Mouse (Mus musculus) kidney, postnatal 0 days (tissue): Measurements from ENCODE around the gene Uqcrh. TPM values are rescaled to one million over a fixed set of nuclear protein-coding genes. Genes with fewer than 3 reads are reported as not detected.
A peak's percentile ranks its signal among the peaks of the same experiment; 100 is the strongest.

ENCODE experiments used
- ATAC-seq: fragments of 200-750 bp; cut with Nextera tagmentation; replicated peaks from 2 replicates; pipeline ENCODE4 v1.8.0; 2017; ENCODE audit warnings: low read depth, moderate number of reproducible peaks, moderate TSS enrichment, moderate library complexity; ENCODE audit not compliant: low FRiP score
- DNase-seq: peaks from one replicate; pipeline ENCODE4 v3.0.0-alpha.2; 2016; ENCODE audit warnings: low spot score
- H3K27ac ChIP-seq: fragments of 300-500 bp; sonication (generic); 2 replicates; pipeline ENCODE4 v1.5.1; 2014; ENCODE audit warnings: mild to moderate bottlenecking
- H3K27me3 ChIP-seq: fragments of 300-500 bp; sonication (generic); 2 replicates; pipeline ENCODE4 v1.6.1; 2014; ENCODE audit warnings: low read length, mixed read lengths; ENCODE audit not compliant: insufficient read depth
- H3K36me3 ChIP-seq: fragments of 300-500 bp; sonication (generic); 2 replicates; pipeline ENCODE4 v1.6.1; 2014; ENCODE audit warnings: low read length, mixed read lengths; ENCODE audit not compliant: insufficient read depth
- H3K4me1 ChIP-seq: fragments of 300-500 bp; sonication (generic); replicated peaks from 2 replicates; pipeline ENCODE4 v1.6.1; 2014; ENCODE audit warnings: antibody characterized with exemption, low read length, mixed read lengths; ENCODE audit not compliant: insufficient read depth
- H3K4me2 ChIP-seq: fragments of 300-500 bp; sonication (generic); 2 replicates; pipeline ENCODE4 v1.6.1; 2014; ENCODE audit warnings: mild to moderate bottlenecking, low read length, moderate library complexity, mixed read lengths
- H3K4me3 ChIP-seq: fragments of 300-500 bp; sonication (generic); replicated peaks from 2 replicates; pipeline ENCODE4 v1.5.1; 2014; ENCODE audit warnings: low read depth, low read length
- H3K9ac ChIP-seq: fragments of 300-500 bp; sonication (generic); 2 replicates; pipeline ENCODE4 v1.6.1; 2014; ENCODE audit warnings: low read depth, low read length
- H3K9me3 ChIP-seq: fragments of 300-500 bp; sonication (generic); replicated peaks from 2 replicates; pipeline ENCODE4 v1.6.1; 2016; ENCODE audit warnings: low read length, inconsistent platforms, mixed read lengths
- CTCF ChIP-seq: IDR thresholded peaks from 2 replicates; pipeline ENCODE4 v1.5.1; 2016; ENCODE audit warnings: antibody characterized with exemption, low read depth, mild to moderate bottlenecking, moderate library complexity
- WGBS: fragments of 180-500 bp; shearing (Covaris S2); extraction: QIAGEN DNeasy Blood & Tissue Kit; methylation state at CpG from one replicate; pipeline ENCODE4 v1.1.7; 2014; 5-methylcytosine and 5-hydroxymethylcytosine counted together
- polyA plus RNA-seq: library from polyadenylated mRNA; unstranded; fragments of >200 nt; fragmentation: Nextera tagmentation; extraction: Ambion mirVana; gene quantifications from 2 replicates; pipeline ENCODE4 v1.2.1, GENCODE M21; 2015

Gene Uqcrh
- polyA plus RNA-seq, 1 experiment from 2014 or later, result 954 TPM

- Histone ChIP-seq H3K36me3 (peaks cover 24% of the 10 kb centered on the region), H3K27me3 (no peaks in the 10 kb centered on the region), H3K9ac (no peak overlapping the region), H3K4me1 (no peaks in the 10 kb centered on the region), H3K4me2 (no peak overlapping the region), H3K4me3 (no peak overlapping the region), H3K9me3 (no peaks in the 10 kb centered on the region), H3K27ac (no peak overlapping the region)
- DNase-seq, result no peak
- 93% methylated on average over 9 of the region's 9 CpGs for WGBS
- TF ChIP-seq CTCF, result no peak
- ATAC-seq, result no peak
Observed at GRCm38 (mm10) chr4:116032906-116033305, 42.0 kb downstream of the Uqcrh start.

- H3K4me1 ChIP-seq, result no peaks in the 10 kb centered on the region; the same call in 1 of the 2 replicates
- H3K36me3 ChIP-seq, result no peaks in the 10 kb centered on the region
- peak; percentile 73 for ATAC-seq
- peak within 1 kb of the TSS; percentile 97 for H3K4me2 ChIP-seq
- H3K27me3 ChIP-seq, result peaks cover 12% of the 10 kb centered on the region; the same call in 1 of the 2 replicates
- 5% methylated on average over 18 of the region's 18 CpGs for WGBS
- 0 out of 2 replicates have a peak within 1 kb of the TSS, but pooled peaks have one; percentile 47 for H3K27ac ChIP-seq
- no peak for DNase-seq
- TF ChIP-seq CTCF, result no peak
- H3K9me3 ChIP-seq, result no peaks in the 10 kb centered on the region
- H3K4me3 ChIP-seq, result peak within 1 kb of the TSS; percentile 60
- peak within 1 kb of the TSS; percentile 59 for H3K9ac ChIP-seq
Observed at GRCm38 (mm10) chr4:116017902-116018746, 56.7 kb downstream of the Uqcrh start, which contains the start of gene Faah. Faah (minus strand) TSS chr4:116017926.

GRCm38 (mm10) chr4:116017300-116017901 is 57.5 kb downstream of the Uqcrh start:
- ATAC-seq (peak; percentile 83), DNase-seq (peak; percentile 72)
- peak overlapping the region; percentile 97 for H3K4me2 ChIP-seq
- H3K4me1 ChIP-seq, result no peaks in the 10 kb centered on the region; the same call in 1 of the 2 replicates
- H3K4me3 ChIP-seq, result peak overlapping the region; percentile 60
- WGBS, result under 1% methylated on average over 60 of the region's 60 CpGs
- H3K36me3 ChIP-seq, result no peaks in the 10 kb centered on the region
- no peak for TF ChIP-seq CTCF
- H3K9ac ChIP-seq, result peak overlapping the region; percentile 59
- 0 out of 2 replicates have a peak overlapping the region, but pooled peaks have one; percentile 47 for H3K27ac ChIP-seq
- peaks cover 12% of the 10 kb centered on the region; the same call in 1 of the 2 replicates for H3K27me3 ChIP-seq
- H3K9me3 ChIP-seq, result no peaks in the 10 kb centered on the region

Other genes starting within 250 kb of the Uqcrh start
- 7.4 and 8.9 TPM in 2 replicates for gene Mob3c, start 247.0 kb downstream of the Uqcrh start, polyA plus RNA-seq
- gene Mknk1, start 235.9 kb downstream of the Uqcrh start, polyA plus RNA-seq, result 20.4 and 21.6 TPM in 2 replicates
- gene Kncn, start 190.7 kb downstream of the Uqcrh start, polyA plus RNA-seq, result 0.05 and 0.09 TPM in 2 replicates
- not detected in 2 replicates for gene 6430628N08Rik, start 184.4 kb downstream of the Uqcrh start, polyA plus RNA-seq
- gene Dmbx1, start 135.1 kb downstream of the Uqcrh start, polyA plus RNA-seq, result not detected in 2 replicates
- 13.8 and 16.9 TPM in 2 replicates for gene Faah, start 57.1 kb downstream of the Uqcrh start, polyA plus RNA-seq
- 18.7 and 22.2 TPM in 2 replicates for gene Nsun4, start 21.2 kb downstream of the Uqcrh start, polyA plus RNA-seq
- 62.6 and 65.1 TPM in 2 replicates for gene Lrrc41, start 198 bp upstream of the Uqcrh start, polyA plus RNA-seq
- gene Rad54l, start 48.6 kb upstream of the Uqcrh start, polyA plus RNA-seq, result 10.4 and 13.5 TPM in 2 replicates
- gene Pomgnt1, start 48.8 kb upstream of the Uqcrh start, polyA plus RNA-seq, result 52.2 and 55.9 TPM in 2 replicates
- gene Lurap1, start 76.3 kb upstream of the Uqcrh start, polyA plus RNA-seq, result 4.5 and 4.9 TPM in 2 replicates
- gene Tspan1, start 92.5 kb upstream of the Uqcrh start, polyA plus RNA-seq, result 16.5 and 20.0 TPM in 2 replicates
- gene 1700042G07Rik, start 98.3 kb upstream of the Uqcrh start, polyA plus RNA-seq, result not detected in 2 replicates
- not detected in 2 replicates for gene Gm49337, start 98.3 kb upstream of the Uqcrh start, polyA plus RNA-seq
- gene Pik3r3, start 146.5 kb upstream of the Uqcrh start, polyA plus RNA-seq, result 13.9 and 18.6 TPM in 2 replicates